Mouse (Mus musculus) brain, embryonic 14.5 days (tissue): ENCODE measurements at regions not wholly inside any gene's neighbourhood (a gene's known extent, or its start where the extent isn't known, plus 50 kb on each side); places are given as distances from the start of the nearest gene placed in this dataset.

Experiments
- CTCF ChIP-seq: fragments of 200-500 bp; IDR thresholded peaks from 2 replicates; pipeline ENCODE4 v1.5.1; 2012; ENCODE audit warnings: inconsistent platforms, mild to moderate bottlenecking, moderate library complexity, borderline replicate concordance; ENCODE audit not compliant: insufficient read depth, insufficient read length; ENCODE audit errors: extremely low read depth
- POLR2A ChIP-seq: fragments of 200-500 bp; IDR thresholded peaks from 2 replicates; pipeline ENCODE4 v1.6.1; 2012; ENCODE audit warnings: mild to moderate bottlenecking, inconsistent platforms, borderline replicate concordance; ENCODE audit not compliant: poor library complexity, insufficient read depth, insufficient read length, severe bottlenecking; ENCODE audit errors: extremely low read depth

- TF ChIP-seq CTCF = no peak
- TF ChIP-seq POLR2A = no peak
Measured at GRCm38 (mm10) chr3:21077548-21077947, 710.6 kb upstream of the Agtr1b start.
